Mouse (Mus musculus) stomach, embryonic 14.5 days (tissue): ENCODE measurements around the gene Epb41l5. TPM values are rescaled to one million over a fixed set of nuclear protein-coding genes. Genes with fewer than 3 reads are reported as not detected.

Experiments
- ATAC-seq: fragments of 200-750 bp; cut with Nextera tagmentation; 2 replicates; pipeline ENCODE4 v1.8.0; 2017; ENCODE audit warnings: low read depth, moderate TSS enrichment; ENCODE audit not compliant: insufficient number of reproducible peaks, insufficient read depth, low FRiP score
- H3K27ac ChIP-seq: fragments of 300-500 bp; sonication (generic); 2 replicates; pipeline ENCODE4 v1.5.1; 2014; ENCODE audit warnings: mild to moderate bottlenecking, low read length, moderate library complexity, mixed read lengths
- H3K27me3 ChIP-seq: fragments of 300-500 bp; sonication (generic); 2 replicates; pipeline ENCODE4 v1.6.1; 2014; ENCODE audit warnings: low read length, control low read depth, mixed read lengths; ENCODE audit not compliant: control insufficient read depth, insufficient read depth
- H3K36me3 ChIP-seq: fragments of 300-500 bp; sonication (generic); 2 replicates; pipeline ENCODE4 v1.6.1; 2014; ENCODE audit warnings: mild to moderate bottlenecking, control low read depth, low read length, moderate library complexity, mixed read lengths; ENCODE audit not compliant: control insufficient read depth, insufficient read depth
- H3K4me1 ChIP-seq: fragments of 300-500 bp; sonication (generic); 2 replicates; pipeline ENCODE4 v1.6.1; 2014; ENCODE audit warnings: low read length, control low read depth, mixed read lengths; ENCODE audit not compliant: control insufficient read depth, insufficient read depth
- H3K4me2 ChIP-seq: fragments of 300-500 bp; sonication (generic); replicated peaks from 2 replicates; pipeline ENCODE4 v1.6.1; 2014; ENCODE audit warnings: low read depth, low read length, control low read depth
- H3K4me3 ChIP-seq: fragments of 300-500 bp; sonication (generic); 2 replicates; pipeline ENCODE4 v1.5.1; 2014; ENCODE audit warnings: low read depth, low read length, control low read depth
- H3K9ac ChIP-seq: fragments of 300-500 bp; sonication (generic); replicated peaks from 2 replicates; pipeline ENCODE4 v1.6.1; 2014; ENCODE audit warnings: low read depth, mild to moderate bottlenecking, control low read depth, low read length, moderate library complexity, mixed read lengths
- H3K9me3 ChIP-seq: fragments of 300-500 bp; sonication (generic); 2 replicates; pipeline ENCODE4 v1.6.1; 2016; ENCODE audit warnings: low read depth, low read length, control low read depth; ENCODE audit not compliant: control insufficient read depth
- WGBS: fragments of 180-500 bp; shearing (Covaris S2); extraction: QIAGEN DNeasy Blood & Tissue Kit; methylation state at CpG from one replicate; pipeline ENCODE4 v1.1.7; 2014; 5-methylcytosine and 5-hydroxymethylcytosine counted together
- polyA plus RNA-seq: library from polyadenylated mRNA; unstranded; fragments of >200 nt; fragmentation: Nextera tagmentation; extraction: Ambion mirVana; gene quantifications from 2 replicates; pipeline ENCODE4 v1.2.1, GENCODE M21; 2014

The Epb41l5 gene
- polyA plus RNA-seq, 1 experiment from 2014 or later: 45.0 TPM

- Histone ChIP-seq H3K9me3 (no peaks in the 10 kb centered on the region), H3K27ac (no peak overlapping the region), H3K36me3 (peaks cover 3% of the 10 kb centered on the region; the same call in 1 of the 2 replicates), H3K27me3 (no peaks in the 10 kb centered on the region), H3K9ac (no peak overlapping the region), H3K4me2 (no peak overlapping the region), H3K4me3 (no peak overlapping the region), H3K4me1 (peaks cover 12% of the 10 kb centered on the region; the same call in 1 of the 2 replicates)
- no peak for ATAC-seq
- WGBS: 86% methylated on average over 10 of the region's 10 CpGs
Measured at GRCm38 (mm10) chr1:119499456-119499855, 149.3 kb downstream of the Epb41l5 start.

DNA sequence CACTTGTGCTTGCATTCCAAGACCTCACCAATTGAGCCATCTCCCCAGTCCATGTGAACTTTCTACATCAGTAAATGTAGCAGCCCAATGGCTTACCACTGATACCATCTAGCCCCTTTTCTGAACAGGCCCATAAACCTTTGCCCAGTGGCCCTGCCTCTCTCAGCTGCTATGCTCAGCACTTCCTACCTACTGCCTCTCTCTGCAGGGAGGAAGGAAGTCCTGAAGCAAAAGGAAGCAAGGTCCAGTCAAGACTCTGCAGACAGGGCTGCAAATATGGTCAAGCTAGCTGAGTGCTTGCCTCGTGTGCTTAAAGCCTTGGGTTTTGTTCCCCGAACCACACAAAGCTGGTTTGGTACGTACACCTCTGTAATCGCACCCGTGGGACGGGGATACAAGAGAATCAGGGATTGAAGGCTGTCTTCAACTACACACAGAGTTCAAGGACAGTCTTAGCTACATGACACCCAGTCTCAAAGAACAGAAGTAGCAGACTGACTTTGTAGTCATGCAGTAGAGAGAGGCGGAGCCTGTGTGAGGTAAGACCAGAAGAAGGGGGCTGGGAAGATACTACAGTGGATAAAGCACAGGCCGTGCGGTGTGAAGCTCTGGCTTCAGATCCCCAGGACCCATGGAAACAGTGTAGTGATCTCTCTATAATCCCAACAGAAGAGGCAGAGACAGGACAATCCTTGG lies 150.1 kb downstream of the Epb41l5 start:
- Histone ChIP-seq H3K27me3 (no peaks in the 10 kb centered on the region), H3K36me3 (peaks cover 3% of the 10 kb centered on the region; the same call in 1 of the 2 replicates), H3K4me1 (peaks cover 10% of the 10 kb centered on the region; the same call in 1 of the 2 replicates), H3K4me3 (no peak overlapping the region), H3K9me3 (no peaks in the 10 kb centered on the region), H3K4me2 (no peak overlapping the region), H3K27ac (no peak overlapping the region), H3K9ac (no peak overlapping the region)
- WGBS: 84% methylated on average over 9 of the region's 9 CpGs
- ATAC-seq: no peak

DNA sequence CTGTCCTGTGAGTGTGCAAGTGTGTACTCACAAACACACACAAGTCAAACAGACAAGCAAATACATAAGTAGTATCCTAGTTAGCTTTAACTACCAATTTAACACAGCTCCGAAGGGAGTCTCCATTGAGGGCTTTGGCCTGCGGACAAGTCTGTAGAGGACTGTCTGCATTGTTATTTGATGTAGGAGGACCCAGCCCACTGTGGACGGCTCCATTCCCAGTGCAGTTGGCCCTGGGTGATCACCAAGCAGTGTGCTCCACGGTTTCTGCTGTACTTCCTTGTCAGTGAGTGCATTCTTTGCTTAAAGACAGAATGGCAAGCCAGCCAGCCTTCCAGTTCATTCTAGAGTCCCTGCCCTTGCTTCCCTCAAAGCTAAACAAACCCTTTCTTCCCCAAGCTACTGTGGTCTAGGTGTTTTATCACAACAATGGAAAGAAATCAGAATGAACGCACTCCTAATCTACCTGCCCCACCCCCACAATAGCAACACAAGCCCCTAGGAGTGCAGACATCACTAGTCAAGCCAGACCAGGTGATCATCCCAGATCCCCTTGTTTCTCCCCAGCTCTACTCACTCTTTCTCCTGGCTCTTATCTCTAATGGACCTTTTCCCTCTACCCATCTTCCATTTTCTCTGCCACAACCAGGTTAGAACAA lies 151.3 kb downstream of the Epb41l5 start:
- Histone ChIP-seq H3K36me3 (peaks cover 3% of the 10 kb centered on the region; the same call in 1 of the 2 replicates), H3K4me1 (peaks cover 9% of the 10 kb centered on the region; the same call in 1 of the 2 replicates), H3K4me2 (no peak overlapping the region), H3K27me3 (no peaks in the 10 kb centered on the region), H3K9me3 (no peaks in the 10 kb centered on the region), H3K27ac (no peak overlapping the region), H3K9ac (no peak overlapping the region), H3K4me3 (no peak overlapping the region)
- no peak for ATAC-seq
- 72% methylated on average over 5 of the region's 5 CpGs for WGBS

GRCm38 (mm10) chr1:119495396-119495775 lies 153.4 kb downstream of the Epb41l5 start:
- no peak for ATAC-seq
- H3K9ac ChIP-seq: no peak overlapping the region
- no peak overlapping the region for H3K4me3 ChIP-seq
- no peak overlapping the region for H3K27ac ChIP-seq
- peaks cover 3% of the 10 kb centered on the region; the same call in 1 of the 2 replicates for H3K36me3 ChIP-seq
- no peaks in the 10 kb centered on the region for H3K27me3 ChIP-seq
- 74% methylated on average over 6 of the region's 6 CpGs for WGBS
- H3K4me1 ChIP-seq: peaks cover 20% of the 10 kb centered on the region
- no peak overlapping the region for H3K4me2 ChIP-seq
- no peaks in the 10 kb centered on the region for H3K9me3 ChIP-seq

Other genes starting within 250 kb of the Epb41l5 start
- 1.5 and 2.0 TPM in 2 replicates for gene Inhbb, start 226.8 kb downstream of the Epb41l5 start, polyA plus RNA-seq
- gene Ralb, start 144.2 kb downstream of the Epb41l5 start, polyA plus RNA-seq: 103 and 128 TPM in 2 replicates
- gene Tmem185b, start 122.8 kb downstream of the Epb41l5 start, polyA plus RNA-seq: 22.8 and 23.9 TPM in 2 replicates
- gene Ptpn4, start 188.6 kb upstream of the Epb41l5 start, polyA plus RNA-seq: 8.8 and 10.2 TPM in 2 replicates